Mouse (Mus musculus): Measurements from ENCODE around the gene Col28a1.

GRCm38 (mm10) chr6:8094160-8094953, 98.1 kb downstream of the Col28a1 start:
- TF ChIP-seq POLR2A (IDR thresholded peaks at IDR 0.05; ENCODE audit: low read depth, low read length): no peak
- TF ChIP-seq CTCF (IDR thresholded peaks at IDR 0.05; ENCODE audit: extremely low read depth, insufficient read depth, insufficient read length, insufficient replicate concordance): no peak
